In genomic region chr17:86187777-86188176, GRCm38 (mm10) we compare ENCODE assay signal across 2 mouse cellular contexts.
TF ChIP-seq lines count a peak whose summit lies in the region.

No protein-coding gene starts in this region.

TF ChIP-seq in MEL, 35 proteins besides CTCF, POLR2A, EP300 and RAD21 (continued from another document):
- TF ChIP-seq MAZ (IDR thresholded peaks at IDR 0.05; ENCODE audit: low read depth, low read length) (no peak), POLR2AphosphoS5 (IDR thresholded peaks at IDR 0.05; ENCODE audit: borderline replicate concordance, low read depth, low read length) (no peak), CHD1 (IDR thresholded peaks at IDR 0.05; ENCODE audit: low read depth, low read length) (no peak), MXI1 (IDR thresholded peaks at IDR 0.05; ENCODE audit: low read depth, low read length) (peak; percentile 93), MYB (IDR thresholded peaks at IDR 0.05; ENCODE audit: low read depth, low read length) (no peak), ELF1 (IDR thresholded peaks at IDR 0.05; ENCODE audit: low read depth, low read length) (0 out of 2 replicates have a peak, but pooled peaks have one; percentile 12), TCF12 (IDR thresholded peaks at IDR 0.05; ENCODE audit: low read depth, low read length) (peak; percentile 72), MAFK (IDR thresholded peaks at IDR 0.05; ENCODE audit: borderline replicate concordance, low read depth, low read length) (no peak), SIN3A (IDR thresholded peaks at IDR 0.05; ENCODE audit: low read length) (peak; percentile 96), SMC3 (IDR thresholded peaks at IDR 0.05; ENCODE audit: low read depth, low read length) (no peak), ZMIZ1 (IDR thresholded peaks at IDR 0.05; ENCODE audit: low read depth, low read length) (no peak), RCOR1 (IDR thresholded peaks at IDR 0.05; ENCODE audit: low read depth, low read length) (0 out of 2 replicates have a peak, but pooled peaks have one; percentile 23), USF1 (IDR thresholded peaks at IDR 0.05; ENCODE audit: low read depth, low read length) (no peak), HCFC1 (IDR thresholded peaks at IDR 0.05; ENCODE audit: low read depth, low read length) (peak; percentile 72), MEF2A (IDR thresholded peaks at IDR 0.05; ENCODE audit: extremely low read depth, insufficient replicate concordance, low read depth, low read length, poor library complexity, severe bottlenecking) (no peak), MAX (IDR thresholded peaks at IDR 0.05; ENCODE audit: low read length) (peak; percentile 82), POLR2AphosphoS2 (IDR thresholded peaks at IDR 0.05; ENCODE audit: low read length) (no peak), E2F4 (IDR thresholded peaks at IDR 0.05; ENCODE audit: borderline replicate concordance, low read depth, low read length) (no peak), UBTF (IDR thresholded peaks at IDR 0.05; ENCODE audit: borderline replicate concordance, insufficient read depth, low read depth, low read length) (no peak), NELFE (IDR thresholded peaks at IDR 0.05; ENCODE audit: low read depth, low read length) (no peak), NRF1 (IDR thresholded peaks at IDR 0.05; ENCODE audit: insufficient read depth, low read depth, low read length, poor library complexity, severe bottlenecking) (no peak), ZKSCAN1 (IDR thresholded peaks at IDR 0.05; ENCODE audit: low read depth, low read length) (no peak), BHLHE40 (IDR thresholded peaks at IDR 0.05; ENCODE audit: borderline replicate concordance, low read depth, low read length) (no peak), JUND (IDR thresholded peaks at IDR 0.05; ENCODE audit: low read depth, low read length) (no peak), TAL1 (IDR thresholded peaks at IDR 0.05; ENCODE audit: low read length) (peak; percentile 71)

TF ChIP-seq in myocyte, 11 proteins besides CTCF, POLR2A, EP300 and RAD21 (continued from another document):
- TF ChIP-seq POLR2AphosphoS2 (IDR thresholded peaks at IDR 0.05; ENCODE audit: insufficient read length, low read depth): no peak
TF ChIP-seq in myocyte: peak in this region for 0.
